Mouse (Mus musculus) limb, embryonic 14.5 days (tissue): ENCODE results near the gene Galnt6. TPM values are rescaled to one million over a fixed set of nuclear protein-coding genes. Genes with fewer than 3 reads are reported as not detected.

Experiments
- ATAC-seq: fragments of 200-750 bp; cut with Nextera tagmentation; 2 replicates; pipeline ENCODE4 v1.8.0; 2017; ENCODE audit warnings: low read depth, moderate number of reproducible peaks, moderate TSS enrichment; ENCODE audit not compliant: low FRiP score
- DNase-seq: peaks from one replicate; pipeline ENCODE4 v3.0.0-alpha.2; 2015; ENCODE audit warnings: low spot score
- H3K27ac ChIP-seq: fragments of 300-500 bp; sonication (generic); replicated peaks from 2 replicates; pipeline ENCODE4 v1.5.1; 2014; ENCODE audit warnings: low read depth, mild to moderate bottlenecking, low read length, moderate library complexity, mixed read lengths
- H3K27me3 ChIP-seq: fragments of 300-500 bp; sonication (generic); 2 replicates; pipeline ENCODE4 v1.6.1; 2014; ENCODE audit warnings: low read length, mixed read lengths; ENCODE audit not compliant: control insufficient read depth, insufficient read depth
- H3K36me3 ChIP-seq: fragments of 300-500 bp; sonication (generic); 2 replicates; pipeline ENCODE4 v1.6.1; 2014; ENCODE audit warnings: mild to moderate bottlenecking, low read length, moderate library complexity, mixed read lengths; ENCODE audit not compliant: control insufficient read depth, insufficient read depth
- H3K4me1 ChIP-seq: fragments of 300-500 bp; sonication (generic); 2 replicates; pipeline ENCODE4 v1.6.1; 2014; ENCODE audit warnings: antibody characterized with exemption, low read length, mixed read lengths; ENCODE audit not compliant: control insufficient read depth, insufficient read depth
- H3K4me2 ChIP-seq: fragments of 300-500 bp; sonication (generic); replicated peaks from 2 replicates; pipeline ENCODE4 v1.6.1; 2014; ENCODE audit warnings: low read depth, mild to moderate bottlenecking, low read length, moderate library complexity; ENCODE audit not compliant: severe bottlenecking
- H3K4me3 ChIP-seq: fragments of 300-500 bp; sonication (generic); replicated peaks from 2 replicates; pipeline ENCODE4 v1.5.1; 2014; ENCODE audit warnings: low read length
- H3K9ac ChIP-seq: fragments of 300-500 bp; sonication (generic); 2 replicates; pipeline ENCODE4 v1.6.1; 2014; ENCODE audit warnings: mild to moderate bottlenecking, low read depth, low read length, moderate library complexity; ENCODE audit not compliant: severe bottlenecking
- H3K9me3 ChIP-seq: fragments of 300-500 bp; sonication (generic); 2 replicates; pipeline ENCODE4 v1.6.1; 2016; ENCODE audit warnings: low read length; ENCODE audit not compliant: control insufficient read depth
- POLR2A ChIP-seq: fragments of 200-500 bp; IDR thresholded peaks from 2 replicates; pipeline ENCODE4 v1.8.0; 2012; ENCODE audit warnings: inconsistent platforms, mild to moderate bottlenecking, moderate library complexity, borderline replicate concordance; ENCODE audit not compliant: insufficient read depth, insufficient read length; ENCODE audit errors: extremely low read depth
- WGBS: fragments of 180-500 bp; shearing (Covaris S2); extraction: QIAGEN DNeasy Blood & Tissue Kit; methylation state at CpG from one replicate; pipeline ENCODE4 v1.1.7; 2014; 5-methylcytosine and 5-hydroxymethylcytosine counted together
- polyA plus RNA-seq, 2 experiments: library from polyadenylated mRNA; depleted of rRNA in 1 of 2; stranded (reverse) in 1 of 2; unstranded in 1 of 2; fragments of >200 nt; fragmentation: Nextera tagmentation in 1 of 2; extraction: Ambion mirVana in 1 of 2; gene quantifications; 2 replicates each; pipeline versions ENCODE4 v1.2.1 to v1.2.3; 2012 to 2014

Galnt6 gene
- polyA plus RNA-seq, 2 experiments: 1.1 to 1.9 TPM

- ATAC-seq (no peak), DNase-seq (no peak)
- no peak overlapping the region for H3K27ac ChIP-seq
- 67% methylated on average over 10 of the region's 10 CpGs for WGBS
- H3K4me2 ChIP-seq: no peak overlapping the region
- no peak overlapping the region for H3K9ac ChIP-seq
- TF ChIP-seq POLR2A: no peak
- H3K9me3 ChIP-seq: no peaks in the 10 kb centered on the region
- no peaks in the 10 kb centered on the region; the same call in 1 of the 2 replicates for H3K27me3 ChIP-seq
- H3K4me3 ChIP-seq: no peak overlapping the region
- 0 out of 2 replicates have a peak, but pooled peaks cover 3% of the 10 kb centered on the region for H3K4me1 ChIP-seq
- no peaks in the 10 kb centered on the region for H3K36me3 ChIP-seq
These were observed 28.1 kb downstream of the Galnt6 start for GRCm38 (mm10) chr15:100701108-100701507.

GRCm38 (mm10) chr15:100700424-100700823 lies 28.8 kb downstream of the Galnt6 start:
- Histone ChIP-seq H3K4me1 (0 out of 2 replicates have a peak, but pooled peaks cover 3% of the 10 kb centered on the region), H3K9me3 (no peaks in the 10 kb centered on the region), H3K4me2 (no peak overlapping the region), H3K36me3 (no peaks in the 10 kb centered on the region), H3K4me3 (no peak overlapping the region), H3K27ac (no peak overlapping the region), H3K27me3 (no peaks in the 10 kb centered on the region; the same call in 1 of the 2 replicates), H3K9ac (no peak overlapping the region)
- DNase-seq (no peak), ATAC-seq (no peak)
- 68% methylated on average over 5 of the region's 5 CpGs for WGBS
- TF ChIP-seq POLR2A: no peak

DNA sequence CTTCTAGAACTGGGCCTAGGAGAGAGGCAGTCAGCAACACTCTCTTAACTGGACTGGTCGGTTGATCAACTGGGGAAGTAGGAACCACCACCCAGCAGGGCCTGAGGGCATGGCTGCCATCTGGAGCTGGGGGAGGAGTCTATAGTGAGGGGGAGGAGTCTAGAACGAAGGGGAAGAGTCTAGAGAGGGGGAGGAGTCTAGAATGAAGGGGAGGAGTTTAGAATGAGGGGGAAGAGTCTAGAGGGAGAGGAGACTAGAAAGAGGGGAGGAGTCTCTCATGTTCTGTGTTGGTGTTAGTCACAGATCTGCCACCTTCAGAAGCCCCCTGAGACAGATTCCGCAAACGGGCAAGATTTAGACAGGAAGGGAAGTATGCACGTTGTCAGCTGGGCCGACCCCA lies 29.8 kb downstream of the Galnt6 start:
- H3K4me2 ChIP-seq: no peak overlapping the region
- ATAC-seq (no peak), DNase-seq (no peak)
- no peak overlapping the region for H3K27ac ChIP-seq
- H3K9me3 ChIP-seq: no peaks in the 10 kb centered on the region
- no peak for TF ChIP-seq POLR2A
- no peaks in the 10 kb centered on the region for H3K36me3 ChIP-seq
- no peaks in the 10 kb centered on the region; the same call in 1 of the 2 replicates for H3K27me3 ChIP-seq
- H3K4me3 ChIP-seq: no peak overlapping the region
- H3K4me1 ChIP-seq: 0 out of 2 replicates have a peak, but pooled peaks cover 3% of the 10 kb centered on the region
- no peak overlapping the region for H3K9ac ChIP-seq
- 69% methylated on average over 6 of the region's 6 CpGs for WGBS

DNA sequence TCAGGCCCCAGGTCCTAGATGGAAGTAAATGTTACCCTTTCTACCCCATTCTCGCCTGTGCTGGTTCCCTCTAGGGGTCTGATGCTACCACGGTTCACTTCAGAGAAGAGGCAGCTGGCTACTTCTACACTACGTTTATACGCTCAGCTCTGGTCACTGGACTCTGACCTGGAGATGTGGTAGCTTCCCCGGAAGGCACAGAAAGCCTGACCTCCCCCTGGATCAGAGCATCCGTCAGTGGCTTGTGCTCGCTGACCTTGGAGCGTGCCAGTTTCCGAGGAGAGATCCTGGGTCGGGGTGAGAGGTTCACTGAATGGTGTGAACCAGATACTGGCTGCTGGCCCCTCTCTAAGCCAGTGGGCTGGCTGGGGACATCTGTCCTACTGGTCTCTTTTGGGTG lies 31.1 kb downstream of the Galnt6 start:
- Histone ChIP-seq H3K9me3 (no peaks in the 10 kb centered on the region), H3K27ac (no peak overlapping the region), H3K4me1 (no peaks in the 10 kb centered on the region), H3K9ac (no peak overlapping the region), H3K4me2 (no peak overlapping the region), H3K36me3 (no peaks in the 10 kb centered on the region), H3K27me3 (no peaks in the 10 kb centered on the region), H3K4me3 (no peak overlapping the region)
- WGBS: 85% methylated on average over 10 of the region's 10 CpGs
- DNase-seq: no peak
- ATAC-seq: no peak
- no peak for TF ChIP-seq POLR2A

GRCm38 (mm10) chr15:100694406-100694805 lies 34.8 kb downstream of the Galnt6 start:
- no peak overlapping the region for H3K9ac ChIP-seq
- H3K27me3 ChIP-seq: no peaks in the 10 kb centered on the region
- TF ChIP-seq POLR2A: no peak
- no peak overlapping the region for H3K4me3 ChIP-seq
- 89% methylated on average over 8 of the region's 9 CpGs for WGBS
- ATAC-seq (no peak), DNase-seq (no peak)
- no peaks in the 10 kb centered on the region for H3K4me1 ChIP-seq
- no peaks in the 10 kb centered on the region for H3K36me3 ChIP-seq
- H3K4me2 ChIP-seq: no peak overlapping the region
- H3K9me3 ChIP-seq: peaks cover 6% of the 10 kb centered on the region
- H3K27ac ChIP-seq: no peak overlapping the region

DNA sequence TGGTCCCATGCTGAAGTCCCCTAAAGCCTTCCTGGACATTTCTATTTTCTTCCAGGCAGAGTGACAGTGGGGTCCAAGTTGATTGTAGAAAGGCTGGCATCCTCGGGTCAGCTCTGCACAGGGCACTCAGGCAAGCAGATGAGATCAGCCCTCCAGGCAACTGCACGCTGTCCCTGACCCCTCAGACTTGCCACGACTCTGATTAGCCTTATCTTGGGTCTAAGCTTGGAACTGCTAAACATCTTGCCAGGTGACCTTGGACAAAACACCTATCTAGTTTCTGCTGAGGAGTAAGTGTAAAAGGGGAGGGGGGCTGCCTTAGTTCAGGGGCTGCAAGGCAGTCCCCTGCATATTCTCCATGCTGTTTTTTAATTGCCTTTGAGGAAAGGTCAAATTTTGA lies 37.2 kb downstream of the Galnt6 start:
- TF ChIP-seq POLR2A: no peak
- DNase-seq (no peak), ATAC-seq (no peak)
- no peaks in the 10 kb centered on the region for H3K36me3 ChIP-seq
- peaks cover 6% of the 10 kb centered on the region for H3K9me3 ChIP-seq
- no peaks in the 10 kb centered on the region for H3K27me3 ChIP-seq
- H3K9ac ChIP-seq: no peak overlapping the region
- WGBS: 78% methylated on average over 3 of the region's 3 CpGs
- H3K4me1 ChIP-seq: peaks cover 4% of the 10 kb centered on the region; the same call in 1 of the 2 replicates
- H3K4me3 ChIP-seq: no peak overlapping the region
- H3K27ac ChIP-seq: no peak overlapping the region
- H3K4me2 ChIP-seq: no peak overlapping the region
